9 mouse cellular contexts compared by ENCODE assay signal in genomic region chr14:54259722-54260085, GRCm38 (mm10). TPM values are rescaled to one million over a fixed set of nuclear protein-coding genes. Genes with fewer than 3 reads are reported as not detected.
DNase-seq lines count a peak whose midpoint lies in the region; ATAC-seq and TF ChIP-seq lines count a peak whose summit lies in the region.
"Had no signal": no experiment of that assay in that cellular context is flagged by ENCODE, and none has a peak within 500 bp of the region (broad histone marks: within the 10 kb centered on the region; RNA-seq: fewer than 3 reads in every experiment).

No protein-coding gene starts in this region.

- no peak for TF ChIP-seq POLR2A in heart, adult 2 months (IDR thresholded peaks at IDR 0.05; ENCODE audit: insufficient read depth, low read depth, low read length)

- H3K4me1 ChIP-seq in heart, adult 2 months (ENCODE audit: control insufficient read depth, insufficient read depth, low read length) = peaks cover 6% of the 10 kb centered on the region
- H3K4me1 ChIP-seq in forebrain, embryonic 13.5 days = peaks cover 26% of the 10 kb centered on the region
- peaks cover 19% of the 10 kb centered on the region for H3K4me1 ChIP-seq in liver, embryonic 16.5 days (ENCODE audit: control insufficient read depth, low read depth, low read length)

- peak overlapping the region; percentile 82 for H3K9ac ChIP-seq in heart, adult 2 months (ENCODE audit: low read depth, low read length)
- peak overlapping the region; percentile 70 for H3K9ac ChIP-seq in forebrain, embryonic 13.5 days
- H3K9ac ChIP-seq in liver, embryonic 16.5 days (ENCODE audit: low read depth, low read length) = peak overlapping the region; percentile 78

- WGBS in heart, adult 2 months = 15% methylated on average over 8 of the region's 8 CpGs
- 26% methylated on average over 8 of the region's 8 CpGs for WGBS in forebrain, embryonic 13.5 days
- 23% methylated on average over 8 of the region's 8 CpGs for WGBS in liver, embryonic 16.5 days (ENCODE audit: insufficient replicate concordance)

- H3K36me3 ChIP-seq in heart, adult 2 months (ENCODE audit: control insufficient read depth, insufficient read depth, low read length) = no peaks in the 10 kb centered on the region; the same call in 1 of the 2 replicates
- 0 out of 2 replicates have a peak, but pooled peaks cover 8% of the 10 kb centered on the region for H3K36me3 ChIP-seq in forebrain, embryonic 13.5 days (ENCODE audit: poor library complexity, severe bottlenecking)
- H3K36me3 ChIP-seq in liver, embryonic 16.5 days (ENCODE audit: control insufficient read depth, insufficient read depth) = no peaks in the 10 kb centered on the region

- H3K27me3 ChIP-seq in heart, adult 2 months (ENCODE audit: control insufficient read depth, insufficient read depth, low read length) = no peaks in the 10 kb centered on the region
- 0 out of 2 replicates have a peak, but pooled peaks cover 4% of the 10 kb centered on the region for H3K27me3 ChIP-seq in forebrain, embryonic 13.5 days
- no peaks in the 10 kb centered on the region for H3K27me3 ChIP-seq in liver, embryonic 16.5 days (ENCODE audit: control insufficient read depth, insufficient read depth, low read depth, low read length)

- no peak for ATAC-seq in forebrain, embryonic 13.5 days
- no peak for ATAC-seq in liver, embryonic 16.5 days (ENCODE audit: low read depth)

- no peak for TF ChIP-seq EP300 in heart, adult 2 months (IDR thresholded peaks at IDR 0.05; ENCODE audit: insufficient read depth, low read depth, low read length)

- H3K4me2 ChIP-seq in forebrain, embryonic 13.5 days = peak overlapping the region; percentile 88
- peak overlapping the region; percentile 88 for H3K4me2 ChIP-seq in liver, embryonic 16.5 days (ENCODE audit: low read depth, low read length)

- DNase-seq in heart, adult 2 months = no peak
- DNase-seq in heart, adult 18-20 months = no peak
- peak; percentile 48 for DNase-seq in 416B (ENCODE audit: low read depth)
- DNase-seq in T-cell, adult 2 months (ENCODE audit: low spot score) = no peak
- no peak for DNase-seq in c-Kit-positive CD71-positive TER-119-positive erythroid progenitor cells, embryonic 14.5 days (ENCODE audit: low spot score)
- no peak for DNase-seq in testis, postnatal 14 days (ENCODE audit: low spot score)

- no peaks in the 10 kb centered on the region for H3K9me3 ChIP-seq in forebrain, embryonic 13.5 days (replicated peaks)
- H3K9me3 ChIP-seq in liver, embryonic 16.5 days (replicated peaks; ENCODE audit: control insufficient read depth, low read length) = no peaks in the 10 kb centered on the region

- intact Hi-C loops in heart, adult 2 months (cut with DNase I) = loop anchor here (2.0 to 10.0 kb wide), 3 partner anchors 168 to 425 kb away; partner anchors contain the start of genes 1700123O20Rik, Acin1, Mrpl52 and Prmt5

- H3K79me2 ChIP-seq in heart, adult 2 months (replicated peaks; ENCODE audit: control insufficient read depth, insufficient read depth, low read length) = no peaks in the 10 kb centered on the region; the same call in none of the 2 replicates

- no peak for TF ChIP-seq CTCF in heart, adult 2 months (IDR thresholded peaks at IDR 0.05)

- H3K27ac ChIP-seq in heart, adult 2 months = peak overlapping the region; percentile 94
- no peak overlapping the region for H3K27ac ChIP-seq in forebrain, embryonic 13.5 days
- no peak overlapping the region for H3K27ac ChIP-seq in liver, embryonic 16.5 days (ENCODE audit: low read length)

- peak overlapping the region; percentile 90 for H3K4me3 ChIP-seq in heart, adult 2 months
- peak overlapping the region; percentile 53 for H3K4me3 ChIP-seq in forebrain, embryonic 13.5 days
- H3K4me3 ChIP-seq in liver, embryonic 16.5 days (ENCODE audit: low read depth, low read length) = peak overlapping the region; percentile 70

RNA-seq across cellular contexts. Expression of gene Abhd4, which starts 5.7 kb away (rescaled TPM):
- total RNA-seq in heart, adult 2 months (2021) = 10 to 100 TPM; 39.2 to 41.8 TPM
- 50.2 and 56.8 TPM in 2 replicates for polyA plus RNA-seq in heart, adult 2 months (2012; rRNA removed)
- 10 to 100 TPM; 38.2 to 43.4 TPM for total RNA-seq in heart, adult 18-20 months (2021)
- polyA plus RNA-seq in forebrain, embryonic 13.5 days (2015; fragmentation: Nextera tagmentation; extraction: Ambion mirVana) = 46.1 and 51.3 TPM in 2 replicates
- 22.6 and 23.0 TPM in 2 replicates for polyA plus RNA-seq in liver, embryonic 16.5 days (2015; fragmentation: Nextera tagmentation; extraction: Ambion mirVana)

RNA-seq across cellular contexts. Expression of gene Dad1, which starts 5.8 kb away (rescaled TPM):
- 100 to 1,000 TPM in 1 of 2 experiments, 10 to 100 TPM in 1; 99.0 to 115 TPM for total RNA-seq in heart, adult 2 months (2021)
- 393 and 411 TPM in 2 replicates for polyA plus RNA-seq in heart, adult 2 months (2012; rRNA removed)
- total RNA-seq in heart, adult 18-20 months (2021) = 100 to 1,000 TPM; 107 to 112 TPM
- 281 and 283 TPM in 2 replicates for polyA plus RNA-seq in forebrain, embryonic 13.5 days (2015; fragmentation: Nextera tagmentation; extraction: Ambion mirVana)
- polyA plus RNA-seq in liver, embryonic 16.5 days (2015; fragmentation: Nextera tagmentation; extraction: Ambion mirVana) = 205 and 226 TPM in 2 replicates

RNA-seq across cellular contexts. Expression of gene Olfr49, which starts 25.0 kb away (rescaled TPM):
- total RNA-seq in heart, adult 2 months (2021) = not detected
- polyA plus RNA-seq in heart, adult 2 months (2012; rRNA removed) = not detected in 2 replicates
- not detected for total RNA-seq in heart, adult 18-20 months (2021)
- not detected in 2 replicates for polyA plus RNA-seq in forebrain, embryonic 13.5 days (2015; fragmentation: Nextera tagmentation; extraction: Ambion mirVana)
- polyA plus RNA-seq in liver, embryonic 16.5 days (2015; fragmentation: Nextera tagmentation; extraction: Ambion mirVana) = not detected in 2 replicates
- total RNA-seq: hematopoietic stem cell, adult 5-6 weeks had no signal
